Mouse (Mus musculus) adrenal gland, adult (tissue): ENCODE measurements around the gene Gm20605.

ENCODE experiments used
- DNase-seq, 2 experiments: peaks; one replicate each; pipeline ENCODE4 v3.0.0; 2022 to 2023; ENCODE audit warnings: low spot score in 1 of 2; ENCODE audit not compliant: inconsistent age in 2 of 2

Gm20605 gene

GRCm38 (mm10) chr5:137649669-137650571 lies 20.9 kb downstream of the Gm20605 start:
- peak in 1 of 2 experiments; percentile 64 for DNase-seq

GRCm38 (mm10) chr5:137652474-137652873 lies 23.5 kb downstream of the Gm20605 start:
- DNase-seq: peak; percentile 70 to 88

- no peak for DNase-seq
Measured at GRCm38 (mm10) chr5:137653366-137653765, 24.4 kb downstream of the Gm20605 start.

- DNase-seq: no peak
Measured at GRCm38 (mm10) chr5:137654746-137655145, 25.8 kb downstream of the Gm20605 start.

GRCm38 (mm10) chr5:137656977-137657376 lies 28.0 kb downstream of the Gm20605 start:
- peak; percentile 81 to 92 for DNase-seq

- DNase-seq: peak; percentile 87 to 94
Measured at GRCm38 (mm10) chr5:137660064-137660688, 31.2 kb downstream of the Gm20605 start.

GRCm38 (mm10) chr5:137663057-137663456 lies 34.1 kb downstream of the Gm20605 start:
- no peak for DNase-seq

- DNase-seq: no peak
Measured at GRCm38 (mm10) chr5:137668971-137669370, 40.0 kb downstream of the Gm20605 start.

- peak in 1 of 2 experiments; percentile 69 for DNase-seq
Measured at GRCm38 (mm10) chr5:137670240-137670639, 41.3 kb downstream of the Gm20605 start.

GRCm38 (mm10) chr5:137671443-137672240 lies 42.7 kb downstream of the Gm20605 start:
- DNase-seq: peak; percentile 94 to 96

GRCm38 (mm10) chr5:137672361-137672760 lies 43.4 kb downstream of the Gm20605 start:
- DNase-seq: no peak

GRCm38 (mm10) chr5:137673015-137673414 lies 44.0 kb downstream of the Gm20605 start:
- DNase-seq: peak in 1 of 2 experiments; percentile 74

GRCm38 (mm10) chr5:137674786-137675185 lies 45.8 kb downstream of the Gm20605 start:
- no peak for DNase-seq

GRCm38 (mm10) chr5:137677859-137678258 lies 48.9 kb downstream of the Gm20605 start:
- DNase-seq: no peak

GRCm38 (mm10) chr5:137678736-137679135 lies 49.8 kb downstream of the Gm20605 start:
- no peak for DNase-seq

GRCm38 (mm10) chr5:137679726-137680125 lies 50.8 kb downstream of the Gm20605 start:
- no peak for DNase-seq

- DNase-seq: no peak
Measured at GRCm38 (mm10) chr5:137682526-137682925, 53.6 kb downstream of the Gm20605 start.

GRCm38 (mm10) chr5:137683388-137684293 lies 54.7 kb downstream of the Gm20605 start:
- peak in 1 of 2 experiments; percentile 76 for DNase-seq

GRCm38 (mm10) chr5:137684294-137685123 lies 55.5 kb downstream of the Gm20605 start, which contains the start of gene Agfg2:
Gene Agfg2, minus strand, starts transcription at chr5:137684726.
- peak; percentile 99 to 100 for DNase-seq
